Mouse (Mus musculus): Measurements from ENCODE around the gene Lmbr1.

DNA sequence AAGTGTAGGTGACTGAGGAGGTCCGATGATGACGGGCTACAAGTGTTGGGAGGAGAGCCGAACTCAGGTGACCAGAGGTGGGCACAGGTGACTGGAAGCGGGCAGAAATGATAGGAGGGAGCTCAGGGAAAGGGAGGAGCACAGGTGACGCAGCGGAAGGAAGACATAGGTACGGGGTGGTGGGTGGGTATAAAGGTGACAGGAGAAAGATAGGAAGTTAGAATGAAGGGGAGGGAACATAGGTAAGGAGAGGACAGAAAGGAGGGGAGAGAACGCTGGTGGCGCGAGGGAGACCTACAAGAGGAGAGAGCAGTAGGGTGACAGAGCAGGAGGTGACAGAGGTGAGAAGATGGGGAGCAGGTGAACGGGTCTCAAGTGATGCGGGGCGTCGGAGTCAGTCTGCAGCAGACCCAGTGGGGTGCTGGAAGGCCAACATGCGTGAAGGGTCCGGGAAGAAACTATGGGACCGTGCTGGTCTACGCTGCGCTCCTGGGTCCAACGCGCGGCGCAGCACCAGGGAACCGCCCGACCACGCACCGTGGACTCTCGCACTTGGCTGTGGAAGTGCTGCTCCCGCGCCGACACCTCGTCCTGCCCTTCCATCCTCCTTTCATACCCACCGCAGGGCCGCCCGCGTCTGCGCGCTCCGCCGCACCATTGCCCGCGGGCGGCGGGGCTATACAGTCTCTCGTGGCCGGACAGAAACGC, 446 bp downstream of the Lmbr1 start:
- no peak for TF ChIP-seq POLR2A (IDR thresholded peaks at IDR 0.05; ENCODE audit: low read depth, low read length)
- TF ChIP-seq CTCF (IDR thresholded peaks at IDR 0.05; ENCODE audit: extremely low read depth, insufficient read depth, insufficient read length, insufficient replicate concordance) = no peak

All from spleen, adult 2 months (tissue).